Mouse (Mus musculus) ES-E14 (cell line): ENCODE results near the gene Prss56.

ENCODE experiments used
- CHD2 ChIP-seq: IDR thresholded peaks from 2 replicates; pipeline ENCODE4 v1.6.1; 2014; ENCODE audit warnings: mild to moderate bottlenecking, low read depth, low read length, inconsistent platforms
- HCFC1 ChIP-seq: IDR thresholded peaks from 2 replicates; pipeline ENCODE4 v1.6.1; 2012; ENCODE audit warnings: low read length, inconsistent platforms, borderline replicate concordance; ENCODE audit not compliant: insufficient read depth
- MAFK ChIP-seq: IDR thresholded peaks from 2 replicates; pipeline ENCODE4 v1.6.1; 2014; ENCODE audit warnings: mild to moderate bottlenecking, low read depth, low read length, inconsistent platforms; ENCODE audit not compliant: insufficient read depth
- ZC3H11A ChIP-seq: IDR thresholded peaks from 2 replicates; pipeline ENCODE4 v1.6.1; 2012; ENCODE audit warnings: low read depth, mild to moderate bottlenecking, inconsistent platforms, low read length, borderline replicate concordance
- ZNF384 ChIP-seq: IDR thresholded peaks from 2 replicates; pipeline ENCODE4 v1.6.1; 2012; ENCODE audit warnings: low read depth, low read length, inconsistent platforms

- TF ChIP-seq ZNF384 (no peak), MAFK (no peak), HCFC1 (no peak), CHD2 (no peak), ZC3H11A (no peak)
These were observed 40.7 kb upstream of the Prss56 start for GRCm38 (mm10) chr1:87142456-87142855.
